Mouse (Mus musculus): ENCODE measurements around the gene Adam23. TPM values are rescaled to one million over a fixed set of nuclear protein-coding genes. Genes with fewer than 3 reads are reported as not detected.

Gene Adam23
- polyA plus RNA-seq, 1 experiment: 0.43 TPM

- Histone ChIP-seq H3K27me3 (ENCODE audit: control insufficient read depth, insufficient read depth, insufficient read length) (no peaks in the 10 kb centered on the region), H3K36me3 (ENCODE audit: control insufficient read depth, insufficient read depth) (no peaks in the 10 kb centered on the region), H3K79me2 (ENCODE audit: control insufficient read depth, insufficient read depth) (no peaks in the 10 kb centered on the region), H3ac (ENCODE audit: control insufficient read depth, insufficient read length) (no peak overlapping the region), H3K4me2 (ENCODE audit: low read depth) (no peak overlapping the region), H3K4me3 (no peak overlapping the region)
- TF ChIP-seq MYOG (IDR thresholded peaks at IDR 0.05; ENCODE audit: control insufficient read depth in 1 of 3, insufficient read depth in 1 of 3, insufficient read length in 2 of 3, low read depth in 2 of 3) (no peak), SRF (IDR thresholded peaks at IDR 0.05; ENCODE audit: control insufficient read depth, insufficient read length, low read depth) (no peak), POLR2AphosphoS2 (IDR thresholded peaks at IDR 0.05; ENCODE audit: insufficient read length, low read depth) (no peak), MYOD1 (IDR thresholded peaks at IDR 0.05; ENCODE audit: control insufficient read depth in 1 of 3, insufficient read length in 2 of 3, low read depth in 2 of 3) (no peak), MAX (IDR thresholded peaks at IDR 0.05; ENCODE audit: low read depth) (no peak), TCF12 (IDR thresholded peaks at IDR 0.05; ENCODE audit: insufficient read depth, poor library complexity, severe bottlenecking) (no peak), TCF3 (IDR thresholded peaks at IDR 0.05; ENCODE audit: insufficient read length, low read depth) (no peak)
Observed at GRCm38 (mm10) chr1:63561772-63562520, 116.3 kb downstream of the Adam23 start.

- Histone ChIP-seq H3K79me2 (ENCODE audit: control insufficient read depth, insufficient read depth) (no peaks in the 10 kb centered on the region), H3ac (ENCODE audit: control insufficient read depth, insufficient read length) (no peak overlapping the region), H3K4me2 (ENCODE audit: low read depth) (no peak overlapping the region), H3K4me3 (no peak overlapping the region), H3K36me3 (ENCODE audit: control insufficient read depth, insufficient read depth) (no peaks in the 10 kb centered on the region), H3K27me3 (ENCODE audit: control insufficient read depth, insufficient read depth, insufficient read length) (no peaks in the 10 kb centered on the region)
- no peak for TF ChIP-seq MYOG (IDR thresholded peaks at IDR 0.05; ENCODE audit: control insufficient read depth in 1 of 3, insufficient read depth in 1 of 3, insufficient read length in 2 of 3, low read depth in 2 of 3)
- no peak for TF ChIP-seq MAX (IDR thresholded peaks at IDR 0.05; ENCODE audit: low read depth)
- TF ChIP-seq CEBPB (IDR thresholded peaks at IDR 0.05; ENCODE audit: insufficient read depth, poor library complexity, severe bottlenecking): no peak
Observed at GRCm38 (mm10) chr1:63563928-63564327, 118.2 kb downstream of the Adam23 start.

- no peak for TF ChIP-seq MYOD1 (IDR thresholded peaks at IDR 0.05; ENCODE audit: control insufficient read depth in 1 of 3, insufficient read length in 2 of 3, low read depth in 2 of 3)
- TF ChIP-seq TCF12 (IDR thresholded peaks at IDR 0.05; ENCODE audit: insufficient read depth, poor library complexity, severe bottlenecking): no peak
- no peak for TF ChIP-seq REST (IDR thresholded peaks at IDR 0.05; ENCODE audit: insufficient read depth, insufficient read length)
- no peak for TF ChIP-seq SRF (IDR thresholded peaks at IDR 0.05; ENCODE audit: control insufficient read depth, insufficient read length, low read depth)
- TF ChIP-seq USF1 (IDR thresholded peaks at IDR 0.05; ENCODE audit: low read depth): no peak
- TF ChIP-seq POLR2AphosphoS2 (IDR thresholded peaks at IDR 0.05; ENCODE audit: insufficient read length, low read depth): no peak
- TF ChIP-seq MAX (IDR thresholded peaks at IDR 0.05; ENCODE audit: low read depth): no peak
- no peak for TF ChIP-seq MYOG (IDR thresholded peaks at IDR 0.05; ENCODE audit: control insufficient read depth in 1 of 3, insufficient read depth in 1 of 3, insufficient read length in 2 of 3, low read depth in 2 of 3)
- TF ChIP-seq E2F4 (IDR thresholded peaks at IDR 0.05; ENCODE audit: insufficient read depth): no peak
- TF ChIP-seq TCF3 (IDR thresholded peaks at IDR 0.05; ENCODE audit: insufficient read length, low read depth): no peak
- no peak for TF ChIP-seq POLR2A (IDR thresholded peaks at IDR 0.05; ENCODE audit: insufficient read length, low read depth)
- TF ChIP-seq CEBPB (IDR thresholded peaks at IDR 0.05; ENCODE audit: insufficient read depth, poor library complexity, severe bottlenecking): no peak
- Histone ChIP-seq H3K79me2 (ENCODE audit: control insufficient read depth, insufficient read depth) (no peaks in the 10 kb centered on the region), H3K4me3 (no peak overlapping the region), H3K36me3 (ENCODE audit: control insufficient read depth, insufficient read depth) (no peaks in the 10 kb centered on the region), H3K4me2 (ENCODE audit: low read depth) (no peak overlapping the region), H3K27me3 (ENCODE audit: control insufficient read depth, insufficient read depth, insufficient read length) (no peaks in the 10 kb centered on the region), H3ac (ENCODE audit: control insufficient read depth, insufficient read length) (no peak overlapping the region)
Observed at GRCm38 (mm10) chr1:63566501-63566900, 120.8 kb downstream of the Adam23 start.

GRCm38 (mm10) chr1:63567031-63567430 is 121.3 kb downstream of the Adam23 start:
- TF ChIP-seq MAX (IDR thresholded peaks at IDR 0.05; ENCODE audit: low read depth) (no peak), TCF3 (IDR thresholded peaks at IDR 0.05; ENCODE audit: insufficient read length, low read depth) (no peak), MYOD1 (IDR thresholded peaks at IDR 0.05; ENCODE audit: control insufficient read depth in 1 of 3, insufficient read length in 2 of 3, low read depth in 2 of 3) (no peak), USF1 (IDR thresholded peaks at IDR 0.05; ENCODE audit: low read depth) (no peak), MYOG (IDR thresholded peaks at IDR 0.05; ENCODE audit: control insufficient read depth in 1 of 3, insufficient read depth in 1 of 3, insufficient read length in 2 of 3, low read depth in 2 of 3) (no peak), REST (IDR thresholded peaks at IDR 0.05; ENCODE audit: insufficient read depth, insufficient read length) (no peak), TCF12 (IDR thresholded peaks at IDR 0.05; ENCODE audit: insufficient read depth, poor library complexity, severe bottlenecking) (no peak), POLR2AphosphoS2 (IDR thresholded peaks at IDR 0.05; ENCODE audit: insufficient read length, low read depth) (no peak), CEBPB (IDR thresholded peaks at IDR 0.05; ENCODE audit: insufficient read depth, poor library complexity, severe bottlenecking) (no peak), POLR2A (IDR thresholded peaks at IDR 0.05; ENCODE audit: insufficient read length, low read depth) (no peak), E2F4 (IDR thresholded peaks at IDR 0.05; ENCODE audit: insufficient read depth) (no peak), SRF (IDR thresholded peaks at IDR 0.05; ENCODE audit: control insufficient read depth, insufficient read length, low read depth) (no peak)
- no peak overlapping the region for H3K4me2 ChIP-seq (ENCODE audit: low read depth)
- no peaks in the 10 kb centered on the region for H3K79me2 ChIP-seq (ENCODE audit: control insufficient read depth, insufficient read depth)
- no peak overlapping the region for H3K4me3 ChIP-seq
- H3K27me3 ChIP-seq (ENCODE audit: control insufficient read depth, insufficient read depth, insufficient read length): no peaks in the 10 kb centered on the region
- no peak overlapping the region for H3ac ChIP-seq (ENCODE audit: control insufficient read depth, insufficient read length)
- no peaks in the 10 kb centered on the region for H3K36me3 ChIP-seq (ENCODE audit: control insufficient read depth, insufficient read depth)

GRCm38 (mm10) chr1:63572229-63572628 is 126.5 kb downstream of the Adam23 start:
- no peak overlapping the region for H3K4me2 ChIP-seq (ENCODE audit: low read depth)
- no peaks in the 10 kb centered on the region for H3K79me2 ChIP-seq (ENCODE audit: control insufficient read depth, insufficient read depth)
- no peaks in the 10 kb centered on the region for H3K36me3 ChIP-seq (ENCODE audit: control insufficient read depth, insufficient read depth)
- no peak overlapping the region for H3K4me3 ChIP-seq
- no peaks in the 10 kb centered on the region for H3K27me3 ChIP-seq (ENCODE audit: control insufficient read depth, insufficient read depth, insufficient read length)
- TF ChIP-seq MYOG (IDR thresholded peaks at IDR 0.05; ENCODE audit: control insufficient read depth in 1 of 3, insufficient read depth in 1 of 3, insufficient read length in 2 of 3, low read depth in 2 of 3) (no peak), CEBPB (IDR thresholded peaks at IDR 0.05; ENCODE audit: insufficient read depth, poor library complexity, severe bottlenecking) (no peak), POLR2A (IDR thresholded peaks at IDR 0.05; ENCODE audit: insufficient read length, low read depth) (no peak)
- H3ac ChIP-seq (ENCODE audit: control insufficient read depth, insufficient read length): no peak overlapping the region

Data from myocyte (in vitro differentiated cells).